Mouse (Mus musculus): ENCODE results near the gene Hhipl1. TPM values are rescaled to one million over a fixed set of nuclear protein-coding genes. Genes with fewer than 3 reads are reported as not detected.

The Hhipl1 gene
- total and polyA plus RNA-seq, 3 experiments = not detected

DNA sequence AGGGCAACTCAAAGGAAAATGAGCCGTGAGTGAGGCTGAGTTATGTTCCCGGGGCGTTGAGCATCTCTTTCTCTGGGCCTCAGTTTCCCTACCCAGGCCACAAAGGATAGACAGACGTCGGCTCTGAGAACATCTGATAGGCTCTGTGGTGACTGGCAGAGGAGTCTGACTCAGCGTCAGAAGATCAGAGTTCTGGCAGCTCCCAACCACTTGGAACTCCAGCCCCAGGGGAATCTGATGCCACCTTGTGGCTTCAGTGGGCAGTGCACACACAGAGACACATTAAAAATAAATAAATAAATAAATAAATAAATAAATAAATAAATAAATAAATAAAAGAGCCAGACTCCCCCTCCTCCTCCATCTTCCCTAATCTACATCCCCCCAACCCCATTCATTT is 9.0 kb upstream of the Hhipl1 start:
- Histone ChIP-seq H3K9ac (ENCODE audit: control insufficient read depth, low read depth, low read length, poor library complexity, severe bottlenecking) (no peak overlapping the region), H3K79me2 (ENCODE audit: control insufficient read depth, insufficient read depth, low read length, poor library complexity) (no peaks in the 10 kb centered on the region), H3K27me3 (ENCODE audit: control insufficient read depth in 1 of 2, insufficient read depth in 2 of 2, low read length in 2 of 2) (no peaks in the 10 kb centered on the region), H3K9me3 (replicated peaks; ENCODE audit: insufficient read depth, low read length) (no peaks in the 10 kb centered on the region), H3K4me3 (ENCODE audit: control insufficient read depth in 1 of 2, insufficient read depth in 1 of 2, low read depth in 2 of 2, low read length in 2 of 2) (no peak overlapping the region), H3K36me3 (ENCODE audit: control insufficient read depth in 1 of 2, insufficient read depth in 2 of 2, low read length in 2 of 2) (no peaks in the 10 kb centered on the region), H3K27ac (ENCODE audit: control insufficient read depth, low read depth, low read length) (no peak overlapping the region), H3K4me1 (ENCODE audit: control insufficient read depth in 1 of 2, insufficient read depth in 2 of 2, low read length in 2 of 2) (no peaks in the 10 kb centered on the region)
- TF ChIP-seq JUND (IDR thresholded peaks at IDR 0.05; ENCODE audit: low read depth, low read length) = no peak
- TF ChIP-seq MYC (IDR thresholded peaks at IDR 0.05; ENCODE audit: low read depth, low read length) = no peak
- TF ChIP-seq RAD21 (IDR thresholded peaks at IDR 0.05; ENCODE audit: low read depth, low read length) = peak; percentile 2; the same call in 1 of the 2 replicates
- TF ChIP-seq USF2 (IDR thresholded peaks at IDR 0.05; ENCODE audit: borderline replicate concordance in 1 of 2, insufficient read depth in 1 of 2, low read depth in 1 of 2, low read length in 2 of 2) = no peak
- TF ChIP-seq MEF2A (IDR thresholded peaks at IDR 0.05; ENCODE audit: extremely low read depth, insufficient replicate concordance, low read depth, low read length, poor library complexity, severe bottlenecking) = no peak
- peak; percentile 4; the same call in 1 of the 2 replicates for TF ChIP-seq SMC3 (IDR thresholded peaks at IDR 0.05; ENCODE audit: low read depth, low read length)
- TF ChIP-seq POLR2A (IDR thresholded peaks at IDR 0.05; ENCODE audit: control insufficient read depth in 1 of 2, insufficient read depth in 1 of 2, low read depth in 1 of 2, low read length in 2 of 2, poor library complexity in 1 of 2) = no peak
- no peak for TF ChIP-seq TBP (IDR thresholded peaks at IDR 0.05; ENCODE audit: low read depth, low read length)
- no peak for TF ChIP-seq MAFK (IDR thresholded peaks at IDR 0.05; ENCODE audit: borderline replicate concordance, low read depth, low read length)
- no peak for TF ChIP-seq UBTF (IDR thresholded peaks at IDR 0.05; ENCODE audit: borderline replicate concordance, insufficient read depth, low read depth, low read length)
- no peak for TF ChIP-seq ZKSCAN1 (IDR thresholded peaks at IDR 0.05; ENCODE audit: low read depth, low read length)
- TF ChIP-seq ZMIZ1 (IDR thresholded peaks at IDR 0.05; ENCODE audit: low read depth, low read length) = no peak
- TF ChIP-seq NELFE (IDR thresholded peaks at IDR 0.05; ENCODE audit: low read depth, low read length) = no peak
- TF ChIP-seq POLR2AphosphoS2 (IDR thresholded peaks at IDR 0.05; ENCODE audit: low read length) = no peak
- peak in 2 of 3 experiments; percentile 19 to 39; a peak in 3 of 6 replicates for TF ChIP-seq CTCF (IDR thresholded peaks at IDR 0.05 in 2 of 3, conservative IDR thresholded peaks at IDR 0.05 in 1 of 3; ENCODE audit: control insufficient read depth in 1 of 3, insufficient read depth in 1 of 3, low read depth in 2 of 3, low read length in 3 of 3, poor library complexity in 1 of 3, severe bottlenecking in 1 of 3)
- DNase-seq (ENCODE audit: low read depth, low spot score) = peak; percentile 7

DNA sequence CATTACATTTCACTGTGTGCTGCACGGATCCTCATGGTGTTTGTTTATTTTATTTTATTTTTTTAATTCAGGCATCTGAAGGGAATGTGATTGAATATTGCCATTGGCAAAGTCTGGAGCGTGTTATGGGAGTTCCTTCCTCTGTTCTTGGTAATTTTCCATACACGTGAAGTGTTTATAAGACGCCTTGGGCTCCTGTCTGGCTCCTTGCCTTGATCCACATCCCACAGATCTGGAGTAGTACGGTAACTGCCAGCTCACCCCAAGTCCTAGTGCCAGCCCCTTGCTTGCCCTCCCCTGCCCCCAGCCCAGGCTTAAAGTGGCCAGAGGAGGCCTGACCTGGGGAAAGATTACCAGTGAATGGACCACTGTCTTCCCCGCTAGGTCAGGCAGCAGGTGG is 5.1 kb upstream of the Hhipl1 start:
- no peak overlapping the region for H3K9ac ChIP-seq (ENCODE audit: control insufficient read depth, low read depth, low read length, poor library complexity, severe bottlenecking)
- H3K9me3 ChIP-seq (replicated peaks; ENCODE audit: insufficient read depth, low read length) = no peaks in the 10 kb centered on the region
- no peak overlapping the region for H3K27ac ChIP-seq (ENCODE audit: control insufficient read depth, low read depth, low read length)
- H3K27me3 ChIP-seq (ENCODE audit: control insufficient read depth in 1 of 2, insufficient read depth in 2 of 2, low read length in 2 of 2) = no peaks in the 10 kb centered on the region
- TF ChIP-seq ZNF384 (IDR thresholded peaks at IDR 0.05; ENCODE audit: low read depth, low read length) = no peak
- TF ChIP-seq USF2 (IDR thresholded peaks at IDR 0.05; ENCODE audit: borderline replicate concordance in 1 of 2, insufficient read depth in 1 of 2, low read depth in 1 of 2, low read length in 2 of 2) = no peak
- TF ChIP-seq USF1 (IDR thresholded peaks at IDR 0.05; ENCODE audit: low read depth, low read length) = no peak
- TF ChIP-seq ZKSCAN1 (IDR thresholded peaks at IDR 0.05; ENCODE audit: low read depth, low read length) = no peak
- no peak for TF ChIP-seq MAX (IDR thresholded peaks at IDR 0.05; ENCODE audit: low read length)
- TF ChIP-seq MEF2A (IDR thresholded peaks at IDR 0.05; ENCODE audit: extremely low read depth, insufficient replicate concordance, low read depth, low read length, poor library complexity, severe bottlenecking) = no peak
- TF ChIP-seq HCFC1 (IDR thresholded peaks at IDR 0.05; ENCODE audit: low read depth, low read length) = no peak
- H3K4me1 ChIP-seq (ENCODE audit: control insufficient read depth in 1 of 2, insufficient read depth in 2 of 2, low read length in 2 of 2) = no peaks in the 10 kb centered on the region
- no peaks in the 10 kb centered on the region for H3K79me2 ChIP-seq (ENCODE audit: control insufficient read depth, insufficient read depth, low read length, poor library complexity)
- H3K36me3 ChIP-seq (ENCODE audit: control insufficient read depth in 1 of 2, insufficient read depth in 2 of 2, low read length in 2 of 2) = no peaks in the 10 kb centered on the region
- H3K4me3 ChIP-seq (ENCODE audit: control insufficient read depth in 1 of 2, insufficient read depth in 1 of 2, low read depth in 2 of 2, low read length in 2 of 2) = no peak overlapping the region
- no peak for DNase-seq (ENCODE audit: low read depth, low spot score)

All from MEL (cell line).